Mouse (Mus musculus) bone marrow, adult 2 months (tissue): ENCODE measurements at regions not wholly inside any gene's neighbourhood (a gene's known extent, or its start where the extent isn't known, plus 50 kb on each side); places are given as distances from the start of the nearest gene placed in this dataset.
A peak's percentile ranks its signal among the peaks of the same experiment; 100 is the strongest.

Experiments used
- H3K27ac ChIP-seq: fragments of 200-500 bp; 2 replicates; pipeline ENCODE4 v1.5.1; 2012; ENCODE audit warnings: low read depth, mild to moderate bottlenecking, control low read depth, inconsistent platforms, low read length; ENCODE audit not compliant: control insufficient read depth, poor library complexity, insufficient read depth
- H3K4me1 ChIP-seq: fragments of 200-500 bp; 2 replicates; pipeline ENCODE4 v1.6.1; 2011; ENCODE audit warnings: low read length; ENCODE audit not compliant: control insufficient read depth, insufficient read depth
- H3K4me3 ChIP-seq: fragments of 200-500 bp; replicated peaks from 2 replicates; pipeline ENCODE3; 2011; ENCODE audit warnings: mild to moderate bottlenecking, low read depth, low read length, control low read depth; ENCODE audit not compliant: control insufficient read depth
- CTCF ChIP-seq: fragments of 200-500 bp; IDR thresholded peaks from 2 replicates; pipeline ENCODE4 v1.5.1; 2011; ENCODE audit warnings: low read length, control low read depth; ENCODE audit not compliant: control insufficient read depth, insufficient read depth
- POLR2A ChIP-seq: fragments of 200-500 bp; IDR thresholded peaks from 2 replicates; pipeline ENCODE4 v1.6.1; 2011; ENCODE audit warnings: low read depth, mild to moderate bottlenecking, control low read depth, low read length, borderline replicate concordance; ENCODE audit not compliant: control insufficient read depth
- WGBS: fragments of 180-500 bp; shearing (Covaris S2); methylation state at CpG from one replicate; pipeline ENCODE4 v1.1.7; 2018; 5-methylcytosine and 5-hydroxymethylcytosine counted together

DNA sequence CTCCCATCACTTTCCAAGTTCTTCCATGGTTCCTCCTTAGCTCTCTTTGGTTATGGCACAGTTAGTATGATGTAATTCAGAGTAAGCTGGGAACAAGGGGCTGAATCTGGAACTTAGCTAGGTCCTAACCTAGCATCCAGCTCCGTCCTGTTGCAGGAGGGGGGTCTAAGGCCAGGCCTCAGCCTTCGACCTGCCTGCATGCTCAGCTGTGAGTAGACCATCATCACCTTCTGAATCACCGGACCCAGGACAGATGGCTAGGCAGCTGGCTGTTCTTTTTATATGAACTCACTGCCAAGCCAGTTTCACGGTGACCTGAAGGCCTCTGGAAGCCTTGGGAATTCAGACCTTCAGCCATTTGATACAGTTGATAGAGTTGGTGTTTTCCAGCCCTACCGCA, 152.9 kb upstream of the Tnfaip3 start:
- WGBS = 86% methylated on average over 5 of the region's 5 CpGs
- TF ChIP-seq POLR2A (no peak), CTCF (no peak)
- Histone ChIP-seq H3K4me1 (peaks cover 1% of the 10 kb centered on the region; the same call in 1 of the 2 replicates), H3K27ac (no peak overlapping the region), H3K4me3 (no peak overlapping the region)

DNA sequence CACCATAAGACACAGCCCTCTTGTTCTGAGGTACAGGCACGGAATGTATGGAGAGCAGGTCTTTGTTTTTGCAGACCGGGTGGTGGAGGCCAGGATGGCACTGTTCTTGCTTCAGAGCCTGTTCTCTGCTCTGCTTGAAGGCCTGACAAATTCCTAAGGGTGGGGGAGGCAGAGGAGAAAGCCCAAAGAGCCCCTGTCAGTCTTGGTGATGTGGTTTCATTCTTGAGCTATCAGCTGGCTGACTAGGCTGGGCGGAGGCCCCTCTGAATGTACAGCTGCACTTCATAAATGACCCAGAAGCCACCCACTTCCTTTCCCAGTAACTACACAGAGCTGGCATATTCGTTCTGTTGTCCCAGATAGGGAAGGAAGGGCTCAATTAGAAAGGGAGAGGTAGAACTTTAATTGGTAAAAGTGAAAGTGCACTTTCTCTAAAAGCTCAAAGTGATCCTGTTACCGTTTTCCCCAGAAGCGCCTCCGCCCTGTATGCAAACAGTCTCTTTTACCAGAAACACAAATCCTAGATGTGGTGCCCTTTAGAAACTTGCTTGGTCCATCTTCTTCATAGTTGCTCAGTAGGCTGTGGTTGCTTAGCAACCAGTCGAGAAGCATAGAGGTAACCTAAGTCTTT, 152.3 kb upstream of the Tnfaip3 start:
- Histone ChIP-seq H3K4me3 (no peak overlapping the region), H3K4me1 (peaks cover 1% of the 10 kb centered on the region; the same call in 1 of the 2 replicates), H3K27ac (peak overlapping the region; percentile 53; the same call in 1 of the 2 replicates)
- 6% methylated on average over 8 of the region's 8 CpGs for WGBS
- TF ChIP-seq CTCF = no peak
- no peak for TF ChIP-seq POLR2A

GRCm38 (mm10) chr10:19167101-19167500, 151.6 kb upstream of the Tnfaip3 start:
- WGBS = 40% methylated on average over 7 of the region's 7 CpGs
- Histone ChIP-seq H3K4me1 (peaks cover 1% of the 10 kb centered on the region; the same call in 1 of the 2 replicates), H3K4me3 (no peak overlapping the region), H3K27ac (no peak overlapping the region)
- TF ChIP-seq CTCF (no peak), POLR2A (no peak)

GRCm38 (mm10) chr10:19162104-19162503, 146.6 kb upstream of the Tnfaip3 start:
- no peak overlapping the region for H3K4me3 ChIP-seq
- H3K27ac ChIP-seq = no peak overlapping the region
- peaks cover 3% of the 10 kb centered on the region; the same call in 1 of the 2 replicates for H3K4me1 ChIP-seq
- TF ChIP-seq CTCF (no peak), POLR2A (no peak)
- 80% methylated on average over 2 of the region's 2 CpGs for WGBS

DNA sequence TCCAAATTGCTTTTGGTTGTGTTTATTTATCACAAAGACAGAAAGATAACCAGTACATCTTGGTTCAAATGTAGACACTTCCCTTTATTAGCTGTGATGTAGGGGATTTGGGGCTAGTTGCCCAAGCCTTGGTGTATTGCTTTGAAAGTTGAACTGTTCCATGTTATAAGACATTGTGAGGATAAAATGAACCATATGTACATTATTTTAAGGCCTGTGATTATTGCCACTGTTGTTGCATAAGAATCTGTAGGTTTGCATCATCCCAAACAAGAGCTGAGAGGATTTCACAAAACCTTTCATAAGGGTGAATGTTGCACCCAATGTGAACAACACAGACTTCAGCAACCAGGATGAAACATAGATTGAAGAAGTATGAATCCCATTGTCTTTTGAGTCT, 145.7 kb upstream of the Tnfaip3 start:
- Histone ChIP-seq H3K4me3 (no peak overlapping the region), H3K27ac (no peak overlapping the region), H3K4me1 (peaks cover 3% of the 10 kb centered on the region; the same call in 1 of the 2 replicates)
- TF ChIP-seq CTCF (no peak), POLR2A (no peak)

DNA sequence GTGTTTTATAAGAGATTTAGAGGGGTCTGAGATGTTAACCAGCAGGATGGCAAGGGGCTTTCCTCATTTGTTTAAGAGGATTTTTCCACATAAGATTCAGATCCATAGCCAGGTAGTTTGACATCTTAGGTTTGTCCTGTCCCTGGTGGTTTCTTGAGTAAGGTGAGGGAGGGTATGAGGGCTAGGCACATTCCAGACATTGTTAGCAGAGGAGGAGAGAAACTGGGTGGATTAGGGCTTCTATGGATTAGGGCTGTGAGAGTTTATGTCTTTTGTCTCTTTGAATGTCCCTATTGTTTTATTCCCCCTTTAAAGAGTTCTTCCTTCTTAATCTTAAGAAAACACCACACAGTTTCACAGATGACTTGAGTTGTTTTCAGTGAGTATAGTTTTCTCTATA, 138.6 kb upstream of the Tnfaip3 start:
- Histone ChIP-seq H3K4me1 (no peaks in the 10 kb centered on the region), H3K4me3 (no peak overlapping the region), H3K27ac (no peak overlapping the region)
- TF ChIP-seq CTCF (no peak), POLR2A (no peak)

DNA sequence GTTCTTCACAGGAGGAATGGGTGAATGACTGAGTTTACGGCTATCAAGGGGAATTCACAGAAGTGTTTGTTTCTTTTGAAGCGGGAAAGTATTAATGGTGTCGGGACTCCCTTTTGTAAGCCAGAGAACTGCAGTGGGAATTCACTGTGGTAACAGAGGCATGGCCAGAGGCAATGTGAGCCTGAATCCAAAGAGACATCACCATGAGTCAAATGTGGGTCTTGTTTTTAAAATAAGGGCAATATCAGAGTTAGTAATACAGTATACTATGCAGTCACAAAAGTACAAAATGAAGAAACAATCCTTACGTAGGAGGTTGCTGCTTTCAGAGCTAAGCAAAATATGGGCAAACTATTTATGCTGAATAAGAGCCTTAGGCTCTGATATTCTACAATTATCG, 137.3 kb upstream of the Tnfaip3 start:
- H3K4me3 ChIP-seq = no peak overlapping the region
- WGBS = 90% methylated on average over 5 of the region's 5 CpGs
- TF ChIP-seq POLR2A (no peak), CTCF (no peak)
- H3K27ac ChIP-seq = no peak overlapping the region
- H3K4me1 ChIP-seq = no peaks in the 10 kb centered on the region

DNA sequence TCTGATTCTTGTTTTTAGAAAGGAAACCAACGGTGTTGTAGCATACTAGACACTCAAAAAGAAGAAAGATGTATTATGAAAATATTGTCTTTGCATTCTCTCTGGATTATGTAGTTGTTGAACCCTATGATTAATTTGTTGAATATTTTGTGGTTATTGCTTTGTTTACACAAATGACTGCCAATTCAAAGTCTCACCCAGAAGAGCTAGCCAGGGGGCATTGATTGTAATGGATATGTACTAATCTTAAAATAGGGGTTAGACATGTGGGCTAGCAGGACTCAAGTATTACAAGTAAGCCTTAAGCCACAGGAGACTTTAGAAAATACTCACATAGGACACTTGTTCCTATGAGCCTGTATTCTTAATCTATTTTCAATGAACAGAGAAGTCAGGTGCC, 135.3 kb upstream of the Tnfaip3 start:
- no peak for TF ChIP-seq POLR2A
- TF ChIP-seq CTCF = no peak
- Histone ChIP-seq H3K27ac (no peak overlapping the region), H3K4me3 (no peak overlapping the region), H3K4me1 (no peaks in the 10 kb centered on the region)
- 78% methylated on average over 1 of the region's 1 CpGs for whole genome bisulfite sequencing

DNA sequence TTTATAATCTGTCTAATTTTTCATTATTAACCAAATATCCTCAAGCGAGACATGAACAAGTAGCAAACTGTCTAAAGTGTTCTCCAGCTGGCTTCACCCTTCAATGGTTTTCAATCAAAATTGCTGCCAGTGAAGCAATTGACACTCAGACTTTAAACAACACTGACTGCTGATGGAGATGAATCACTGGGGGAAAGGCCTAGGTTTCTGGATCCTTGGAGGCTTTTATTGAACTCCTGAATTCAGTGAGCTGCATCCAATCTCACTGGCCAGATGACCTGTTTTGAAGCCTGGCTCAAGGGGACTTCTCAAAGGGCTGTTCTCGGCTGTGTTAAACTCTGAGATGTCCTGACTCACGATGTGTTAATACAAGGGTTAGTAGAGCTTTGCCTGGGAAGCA, 134.5 kb upstream of the Tnfaip3 start:
- no peak overlapping the region for H3K4me3 ChIP-seq
- WGBS = 81% methylated on average over 3 of the region's 3 CpGs
- no peaks in the 10 kb centered on the region for H3K4me1 ChIP-seq
- TF ChIP-seq POLR2A (no peak), CTCF (no peak)
- H3K27ac ChIP-seq = no peak overlapping the region
